Mouse (Mus musculus): ENCODE measurements around the gene Tyw5.

Gene Tyw5

GRCm38 (mm10) chr1:57406187-57407151 lies at the start of gene Tyw5, which contains the start of gene Maip1:
Gene Tyw5 (minus strand): TSS chr1:57407101.
Gene Maip1 (plus strand): TSS chr1:57406328.
- DNase-seq (ENCODE audit: low spot score) = peak; percentile 87

- no peak for DNase-seq (ENCODE audit: low spot score)
Observed at GRCm38 (mm10) chr1:57450241-57450640, 43.3 kb upstream of the Tyw5 start.

- no peak for DNase-seq (ENCODE audit: low spot score)
Observed at GRCm38 (mm10) chr1:57445679-57446078, 38.8 kb upstream of the Tyw5 start.

- DNase-seq (ENCODE audit: low spot score) = no peak
Observed at GRCm38 (mm10) chr1:57440771-57441170, 33.9 kb upstream of the Tyw5 start.

- DNase-seq (ENCODE audit: low spot score) = no peak
Observed at GRCm38 (mm10) chr1:57439026-57439425, 32.1 kb upstream of the Tyw5 start.

GRCm38 (mm10) chr1:57436954-57437353 lies 30.1 kb upstream of the Tyw5 start:
- peak; percentile 36 for DNase-seq (ENCODE audit: low spot score)

- no peak for DNase-seq (ENCODE audit: low spot score)
Observed at GRCm38 (mm10) chr1:57436408-57436807, 29.5 kb upstream of the Tyw5 start.

- DNase-seq (ENCODE audit: low spot score) = no peak
Observed at GRCm38 (mm10) chr1:57433141-57433540, 26.2 kb upstream of the Tyw5 start.

GRCm38 (mm10) chr1:57429786-57430483 lies 23.0 kb upstream of the Tyw5 start:
- DNase-seq (ENCODE audit: low spot score) = peak; percentile 81

GRCm38 (mm10) chr1:57428368-57429308 lies 21.7 kb upstream of the Tyw5 start:
- peak; percentile 93 for DNase-seq (ENCODE audit: low spot score)

- peak; percentile 74 for DNase-seq (ENCODE audit: low spot score)
Observed at GRCm38 (mm10) chr1:57423696-57424095, 16.8 kb upstream of the Tyw5 start.

- no peak for DNase-seq (ENCODE audit: low spot score)
Observed at GRCm38 (mm10) chr1:57413397-57413796, 6.5 kb upstream of the Tyw5 start.

- DNase-seq (ENCODE audit: low spot score) = no peak
Observed at GRCm38 (mm10) chr1:57408994-57409393, 2.1 kb upstream of the Tyw5 start.

GRCm38 (mm10) chr1:57402116-57402515 lies 4.8 kb downstream of the Tyw5 start:
- no peak for DNase-seq (ENCODE audit: low spot score)

GRCm38 (mm10) chr1:57400877-57401276 lies 6.0 kb downstream of the Tyw5 start:
- DNase-seq (ENCODE audit: low spot score) = no peak

- no peak for DNase-seq (ENCODE audit: low spot score)
Observed at GRCm38 (mm10) chr1:57400321-57400720, 6.6 kb downstream of the Tyw5 start.

GRCm38 (mm10) chr1:57394051-57394450 lies 12.8 kb downstream of the Tyw5 start:
- DNase-seq (ENCODE audit: low spot score) = peak; percentile 66

GRCm38 (mm10) chr1:57392417-57392816 lies 14.5 kb downstream of the Tyw5 start:
- DNase-seq (ENCODE audit: low spot score) = no peak

GRCm38 (mm10) chr1:57390993-57391790 lies 15.7 kb downstream of the Tyw5 start:
- DNase-seq (ENCODE audit: low spot score) = no peak

GRCm38 (mm10) chr1:57388402-57389155 lies 18.3 kb downstream of the Tyw5 start:
- no peak for DNase-seq (ENCODE audit: low spot score)
